Mouse (Mus musculus) embryonic facial prominence, embryonic 11.5 days (tissue): Measurements from ENCODE around the gene Reg3a. TPM values are rescaled to one million over a fixed set of nuclear protein-coding genes. Genes with fewer than 3 reads are reported as not detected.
"Not testable (repeated sequence)": the region's sequence is repeated elsewhere in the genome, so short reads cannot be mapped to it uniquely, and the experiment has no call there.

Experiments used
- ATAC-seq: fragments of 200-750 bp; cut with Nextera tagmentation; replicated peaks from 2 replicates; pipeline ENCODE4 v1.8.0; 2017; ENCODE audit warnings: low read depth; ENCODE audit not compliant: insufficient number of reproducible peaks, low FRiP score, low TSS enrichment
- DNase-seq: peaks from one replicate; pipeline ENCODE4 v3.0.0-alpha.2; 2015; ENCODE audit warnings: low spot score
- H3K27ac ChIP-seq: fragments of 300-500 bp; sonication (generic); replicated peaks from 2 replicates; pipeline ENCODE4 v1.5.1; 2014; ENCODE audit warnings: mild to moderate bottlenecking, low read depth, low read length, control low read depth
- H3K27me3 ChIP-seq: fragments of 300-500 bp; sonication (generic); 2 replicates; pipeline ENCODE4 v1.6.1; 2014; ENCODE audit warnings: mild to moderate bottlenecking, low read length, moderate library complexity, mixed read lengths; ENCODE audit not compliant: control insufficient read depth, insufficient read depth
- H3K36me3 ChIP-seq: fragments of 300-500 bp; sonication (generic); replicated peaks from 2 replicates; pipeline ENCODE4 v1.6.1; 2014; ENCODE audit warnings: low read depth, mild to moderate bottlenecking, low read length, moderate library complexity, mixed read lengths; ENCODE audit not compliant: control insufficient read depth, insufficient read depth
- H3K4me1 ChIP-seq: fragments of 300-500 bp; sonication (generic); 2 replicates; pipeline ENCODE4 v1.6.1; 2014; ENCODE audit warnings: low read length, mixed read lengths; ENCODE audit not compliant: control insufficient read depth, insufficient read depth
- H3K4me2 ChIP-seq: fragments of 300-500 bp; sonication (generic); 2 replicates; pipeline ENCODE4 v1.6.1; 2014; ENCODE audit warnings: low read depth, mild to moderate bottlenecking, control low read depth, low read length, moderate library complexity
- H3K4me3 ChIP-seq: fragments of 300-500 bp; sonication (generic); 2 replicates; pipeline ENCODE4 v1.5.1; 2014; ENCODE audit warnings: low read depth, low read length, control low read depth
- H3K9ac ChIP-seq: fragments of 300-500 bp; sonication (generic); replicated peaks from 2 replicates; pipeline ENCODE4 v1.6.1; 2014; ENCODE audit warnings: mild to moderate bottlenecking, control low read depth, low read length
- H3K9me3 ChIP-seq: fragments of 300-500 bp; sonication (generic); replicated peaks from 2 replicates; pipeline ENCODE4 v1.6.1; 2016; ENCODE audit warnings: mild to moderate bottlenecking, low read length, inconsistent platforms, mixed read lengths; ENCODE audit not compliant: control insufficient read depth
- WGBS: fragments of 180-500 bp; shearing (Covaris S2); extraction: QIAGEN DNeasy Blood & Tissue Kit; methylation state at CpG from one replicate; pipeline ENCODE4 v1.1.7; 2014; 5-methylcytosine and 5-hydroxymethylcytosine counted together
- polyA plus RNA-seq: library from polyadenylated mRNA; unstranded; fragments of >200 nt; fragmentation: Nextera tagmentation; extraction: Ambion mirVana; gene quantifications from 2 replicates; pipeline ENCODE4 v1.2.1, GENCODE M21; 2014

The Reg3a gene
- polyA plus RNA-seq, 1 experiment from 2014 or later = not detected

DNA sequence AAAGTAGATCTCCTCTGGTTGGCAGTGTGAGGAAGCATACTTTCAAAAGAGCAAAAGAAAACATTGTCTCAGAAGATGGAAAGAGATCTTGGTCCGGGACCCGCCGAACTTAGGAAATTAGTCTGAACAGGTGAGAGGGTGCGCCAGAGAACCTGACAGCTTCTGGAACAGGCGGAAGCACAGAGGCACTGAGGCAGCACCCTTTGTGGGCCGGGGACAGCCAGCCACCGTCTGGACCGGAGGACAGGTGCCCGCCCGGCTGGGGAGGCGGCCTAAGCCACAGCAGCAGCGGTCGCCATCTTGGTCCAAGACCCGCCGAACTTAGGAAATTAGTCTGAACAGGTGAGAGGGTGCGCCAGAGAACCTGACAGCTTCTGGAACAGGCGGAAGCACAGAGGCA, 14.8 kb downstream of the Reg3a start, which contains the start of gene Reg2:
Reg2 (plus strand) TSS at position 301 of the 400 bp plus-strand sequence.
- ATAC-seq, H3K27ac ChIP-seq, H3K4me1 ChIP-seq, H3K36me3 ChIP-seq, H3K9me3 ChIP-seq, H3K9ac ChIP-seq, H3K4me3 ChIP-seq, H3K27me3 ChIP-seq, H3K4me2 ChIP-seq, DNase-seq: not testable (repeated sequence)
- 93% methylated on average over 4 of the region's 17 CpGs for WGBS

DNA sequence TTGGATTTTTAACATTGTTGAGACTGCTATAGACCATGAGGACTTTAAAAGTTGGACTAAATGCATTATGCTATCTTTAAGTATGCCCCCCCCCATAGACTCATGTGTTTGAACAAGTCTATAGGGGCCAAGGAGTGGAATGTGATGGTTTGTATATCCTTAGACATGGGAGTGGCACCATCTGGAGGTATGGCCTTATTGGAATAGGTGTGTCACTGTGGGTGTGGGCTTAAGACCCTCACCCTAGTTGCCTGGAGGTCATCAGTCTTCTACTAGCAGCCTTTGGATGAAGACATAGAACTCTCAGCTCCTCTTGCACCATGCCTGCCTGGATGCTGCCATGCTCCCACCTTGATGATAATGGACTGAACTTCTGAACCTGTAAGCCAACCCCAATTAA, 41.9 kb downstream of the Reg3a start, which contains the start of gene Reg1:
Reg1 (plus strand) TSS at position 301 of the 400 bp plus-strand sequence.
- not testable (repeated sequence) for H3K4me3 ChIP-seq, H3K9ac ChIP-seq, ATAC-seq, H3K36me3 ChIP-seq, H3K27ac ChIP-seq, DNase-seq, H3K4me1 ChIP-seq, H3K9me3 ChIP-seq, H3K4me2 ChIP-seq, H3K27me3 ChIP-seq

DNA sequence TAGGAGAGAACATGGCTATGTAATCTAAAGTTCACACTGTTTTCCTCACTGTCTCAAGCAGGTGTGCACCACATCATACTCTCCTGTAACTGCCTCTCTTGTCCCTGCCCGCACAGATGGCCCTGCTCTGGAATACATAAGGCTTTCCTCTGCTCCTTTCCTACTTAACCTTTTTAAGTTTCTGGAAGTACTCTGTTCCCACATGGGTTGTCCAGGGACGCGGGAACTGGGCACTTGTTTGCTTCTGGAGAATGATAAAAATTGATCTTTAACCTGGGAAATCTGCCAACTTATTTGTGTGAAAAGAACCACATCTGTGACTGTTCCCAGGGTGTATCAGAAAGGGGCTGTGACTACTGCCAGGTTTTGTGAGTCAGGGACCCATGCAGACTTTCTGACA, 45.0 kb downstream of the Reg3a start:
- Histone ChIP-seq H3K4me2 (no peak overlapping the region), H3K27me3 (no peaks in the 10 kb centered on the region), H3K4me1 (no peaks in the 10 kb centered on the region), H3K9ac (no peak overlapping the region), H3K27ac (no peak overlapping the region), H3K36me3 (no peaks in the 10 kb centered on the region), H3K9me3 (no peaks in the 10 kb centered on the region), H3K4me3 (no peak overlapping the region)
- ATAC-seq (no peak), DNase-seq (no peak)
- 93% methylated on average over 3 of the region's 3 CpGs for WGBS

Other genes with a start within 250 kb of the Reg3a start
- not detected in 2 replicates for gene Reg3b, start 10.1 kb upstream of the Reg3a start, polyA plus RNA-seq
- not detected in 2 replicates for gene Reg3d, start 1.8 kb upstream of the Reg3a start, polyA plus RNA-seq
- not detected in 2 replicates for gene Reg2, start 14.9 kb downstream of the Reg3a start, polyA plus RNA-seq
- not detected in 2 replicates for gene Reg1, start 42.0 kb downstream of the Reg3a start, polyA plus RNA-seq
- gene Reg3g, start 88.2 kb downstream of the Reg3a start, polyA plus RNA-seq = 0.57 TPM in 1 of 2 replicates, not detected in the other